Mouse (Mus musculus): Measurements from ENCODE around the gene Mrpl55. TPM values are rescaled to one million over a fixed set of nuclear protein-coding genes. Genes with fewer than 3 reads are reported as not detected.
A peak's percentile ranks its signal among the peaks of the same experiment; 100 is the strongest.

Gene Mrpl55
- polyA plus RNA-seq, 1 experiment = 35.4 TPM

DNA sequence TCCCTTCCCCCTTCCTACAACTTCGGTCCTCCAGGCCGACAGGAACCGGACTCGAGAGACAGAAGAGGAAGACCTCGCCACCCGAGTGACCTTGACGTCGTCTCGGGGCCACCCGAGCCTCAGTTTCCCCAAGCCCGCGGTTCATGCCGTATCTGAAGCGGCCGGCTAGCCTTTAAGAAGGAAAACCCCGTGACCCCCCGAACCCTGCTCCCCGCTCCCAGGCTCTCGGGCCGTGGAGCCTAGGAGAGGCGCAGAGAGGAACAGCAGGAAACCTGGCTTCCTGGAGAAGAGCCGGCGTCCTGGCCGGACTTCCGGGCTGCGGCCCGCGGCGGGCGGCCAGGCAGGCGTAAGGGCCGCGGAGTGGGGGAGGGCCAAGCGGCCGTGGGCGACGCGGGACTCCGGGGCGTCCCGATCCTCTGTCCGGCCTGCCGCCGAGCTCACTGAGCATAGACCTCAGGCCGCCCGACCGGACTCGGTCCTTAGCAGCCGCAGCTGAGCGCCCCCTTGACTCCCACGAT is 25.4 kb downstream of the Mrpl55 start:
- no peak for DNase-seq (ENCODE audit: low spot score)

DNA sequence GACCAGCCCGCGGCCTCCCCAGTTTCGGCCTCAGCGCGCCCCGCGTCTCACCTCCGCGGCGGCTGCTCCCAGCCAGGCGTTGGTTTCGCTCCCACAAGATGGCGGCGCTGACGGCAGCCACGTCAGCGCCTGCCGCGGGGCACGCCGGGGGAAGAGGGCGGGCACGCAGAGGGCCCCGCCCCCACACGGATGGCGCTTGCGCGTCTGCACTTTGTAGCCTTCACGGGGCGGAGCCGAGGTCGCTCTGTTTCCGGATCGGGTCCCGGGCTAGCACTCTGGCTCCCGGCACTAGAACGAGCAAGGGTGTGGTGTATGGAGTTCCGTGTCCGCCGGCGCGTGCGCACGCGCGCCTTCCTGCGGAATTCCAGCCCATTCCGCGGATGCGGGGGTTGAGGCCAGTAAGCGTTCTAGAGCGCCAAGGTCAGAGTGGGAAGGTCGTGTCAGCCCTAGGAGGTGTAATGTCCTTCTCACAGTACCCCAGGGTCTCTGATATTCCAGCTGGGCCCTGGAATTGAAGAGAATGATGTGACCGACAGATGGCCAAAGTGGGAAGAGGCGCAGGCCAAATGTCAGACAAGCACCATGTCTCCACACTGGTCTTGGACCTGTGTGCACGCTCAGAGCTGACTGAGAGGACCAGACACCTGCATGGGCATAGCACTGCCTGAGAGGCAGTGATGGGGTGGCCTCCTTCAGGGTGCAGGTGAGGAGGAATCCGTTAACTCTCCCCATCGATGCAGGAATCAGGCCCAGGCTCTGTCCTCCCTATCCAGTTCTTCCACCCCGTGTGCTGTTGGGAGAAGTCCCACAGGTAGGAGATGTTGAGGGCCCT is 26.1 kb downstream of the Mrpl55 start, which contains the start of gene Arf1:
Arf1 (minus strand) TSS at position 149 of the 832 bp plus-strand sequence.
- DNase-seq (ENCODE audit: low spot score) = peak; percentile 97

GRCm38 (mm10) chr11:59230144-59230760 is 28.0 kb downstream of the Mrpl55 start:
- DNase-seq (ENCODE audit: low spot score) = peak; percentile 53

- DNase-seq (ENCODE audit: low spot score) = no peak
Observed at GRCm38 (mm10) chr11:59232797-59233196, 30.5 kb downstream of the Mrpl55 start.

DNA sequence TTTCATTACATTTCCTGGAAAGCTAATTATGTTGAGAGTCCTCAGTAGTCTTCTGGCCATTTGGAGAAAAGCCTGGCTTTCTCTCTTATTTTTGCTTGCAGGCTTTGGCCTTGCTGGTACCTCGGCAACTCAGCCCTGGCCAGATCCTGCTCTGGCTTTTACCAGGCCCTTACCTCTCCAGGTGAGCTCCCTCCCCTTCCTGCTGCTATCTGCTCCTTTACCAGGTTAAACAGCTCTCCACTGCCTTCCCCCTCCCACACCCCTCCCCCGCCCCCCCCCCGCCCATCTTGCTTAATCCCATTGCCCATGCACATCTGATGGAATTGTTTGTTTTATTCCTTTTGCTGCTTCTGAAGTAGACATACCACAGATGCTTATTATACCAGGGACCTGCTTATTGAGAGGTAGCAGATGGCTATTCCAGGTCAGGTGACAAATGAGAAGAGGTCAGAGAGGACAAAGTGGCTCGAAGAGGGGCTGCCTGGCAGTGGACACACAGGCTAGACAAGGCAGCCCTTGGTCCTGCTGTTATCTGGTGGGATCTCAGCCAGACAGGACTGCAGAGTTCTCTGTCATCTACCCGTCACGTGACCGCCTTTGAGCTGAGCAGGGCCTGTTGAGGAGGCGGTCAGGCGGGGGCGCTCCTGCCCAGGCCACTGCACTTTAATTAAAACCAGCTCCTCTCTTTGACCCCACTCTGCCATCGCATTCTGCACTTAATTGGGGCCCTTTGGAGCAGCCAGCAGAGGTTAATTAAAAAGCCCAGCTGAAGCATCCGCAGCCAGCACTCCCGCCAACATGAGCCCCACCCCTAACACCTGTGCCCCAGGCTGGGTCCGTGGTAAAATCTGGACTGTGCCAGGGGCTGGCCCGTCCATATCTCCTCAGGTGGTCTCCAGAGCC is 36.5 kb downstream of the Mrpl55 start:
- DNase-seq (ENCODE audit: low spot score) = peak; percentile 49

DNA sequence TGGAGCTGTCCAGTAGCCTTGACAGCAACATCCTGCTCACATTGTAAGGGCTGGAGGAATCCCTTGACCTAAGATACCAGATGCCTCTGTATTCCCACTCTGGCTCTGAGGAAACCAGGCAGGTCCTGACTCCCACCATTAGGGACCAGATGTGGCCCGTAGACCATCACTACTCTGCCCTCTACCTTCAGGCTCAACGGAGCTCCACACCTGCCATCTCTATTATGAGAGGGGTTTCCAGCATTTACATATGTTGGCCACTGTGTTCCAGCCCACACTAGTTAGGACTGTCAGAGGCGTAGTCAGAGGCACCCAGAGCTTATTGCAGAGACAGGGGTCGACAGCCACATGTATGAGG is 37.1 kb downstream of the Mrpl55 start:
- DNase-seq (ENCODE audit: low spot score) = no peak

GRCm38 (mm10) chr11:59239796-59240195 is 37.5 kb downstream of the Mrpl55 start:
- DNase-seq (ENCODE audit: low spot score) = no peak

DNA sequence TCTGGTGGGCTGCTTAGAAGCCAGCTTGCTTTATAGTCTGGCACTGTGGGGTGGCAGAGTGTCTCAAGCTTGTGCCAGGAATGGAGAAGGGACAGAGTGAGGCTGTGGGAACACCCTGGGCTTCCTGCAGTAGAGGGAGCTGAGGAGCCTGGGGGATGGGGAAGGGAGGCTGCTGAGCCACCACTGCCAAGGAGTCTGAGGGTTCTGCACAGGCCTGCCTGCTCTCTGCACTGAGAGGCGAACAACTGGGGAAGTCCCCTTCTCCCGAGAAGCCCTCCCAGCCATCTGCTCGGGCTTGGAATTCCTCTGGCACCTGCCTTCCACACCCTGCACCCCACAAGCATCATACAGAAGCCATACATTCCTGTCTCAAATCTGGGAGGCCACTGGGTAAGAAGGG is 39.6 kb downstream of the Mrpl55 start:
- DNase-seq (ENCODE audit: low spot score) = no peak

DNA sequence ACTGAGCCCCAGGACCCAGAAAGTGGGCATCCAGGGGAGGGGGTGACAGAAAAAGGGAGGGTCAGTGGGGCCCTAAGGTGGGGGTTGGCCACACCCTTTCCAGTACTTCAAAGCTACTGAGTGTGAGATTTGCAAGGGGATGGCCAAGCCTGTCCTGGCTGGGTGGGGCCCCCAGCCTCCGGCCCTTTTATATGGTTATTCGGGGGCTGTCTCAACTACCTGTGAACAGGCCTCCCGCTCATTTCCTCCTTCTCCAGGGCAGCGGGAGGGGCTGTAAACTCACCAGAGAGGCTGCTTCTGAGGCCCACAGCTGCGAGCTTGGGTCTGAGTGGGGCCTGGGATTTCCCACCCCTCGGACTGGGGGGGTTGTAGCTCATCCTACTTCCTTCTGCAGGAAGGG is 41.6 kb downstream of the Mrpl55 start:
- no peak for DNase-seq (ENCODE audit: low spot score)

DNA sequence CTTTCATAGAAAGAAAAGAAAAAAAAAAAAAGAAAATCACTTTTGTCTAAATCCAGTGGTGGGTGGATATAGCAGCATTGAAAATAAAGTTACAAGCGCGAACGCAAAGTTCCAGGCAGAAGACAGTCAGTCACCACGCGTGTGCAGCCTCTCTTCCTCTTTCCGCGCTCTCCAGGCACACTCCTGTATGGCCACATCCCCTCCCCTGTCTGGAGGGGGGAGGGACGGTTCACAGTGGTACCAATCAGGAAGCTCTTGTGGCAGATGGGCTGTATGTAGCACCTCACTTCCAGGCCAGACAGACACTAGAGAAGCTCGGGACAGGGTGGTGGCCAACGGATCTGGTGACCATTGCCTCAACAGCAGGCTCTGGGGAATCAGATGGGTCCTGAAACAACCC is 45.8 kb downstream of the Mrpl55 start:
- no peak for DNase-seq (ENCODE audit: low spot score)

Other genes starting within 250 kb of the Mrpl55 start
- 22.0 and 27.2 TPM in 2 replicates for gene Hist3h2a, start 247.8 kb upstream of the Mrpl55 start, polyA plus RNA-seq (2012; rRNA removed)
- gene Trim17, start 247.8 kb upstream of the Mrpl55 start, polyA plus RNA-seq (2012; rRNA removed) = 0.23 and 0.49 TPM in 2 replicates
- 27.1 and 28.1 TPM in 2 replicates for gene Trim11, start 224.4 kb upstream of the Mrpl55 start, polyA plus RNA-seq (2012; rRNA removed)
- 0.14 and 0.22 TPM in 2 replicates for gene Obscn, start 66.1 kb upstream of the Mrpl55 start, polyA plus RNA-seq (2012; rRNA removed)
- 3.8 and 4.0 TPM in 2 replicates for gene Iba57, start 38.7 kb upstream of the Mrpl55 start, polyA plus RNA-seq (2012; rRNA removed)
- 8.9 and 9.5 TPM in 2 replicates for gene Gjc2, start 19.3 kb upstream of the Mrpl55 start, polyA plus RNA-seq (2012; rRNA removed)
- 99.0 and 118 TPM in 2 replicates for gene Guk1, start 10.3 kb upstream of the Mrpl55 start, polyA plus RNA-seq (2012; rRNA removed)
- gene 2310033P09Rik, start 5.8 kb downstream of the Mrpl55 start, polyA plus RNA-seq (2012; rRNA removed) = 23.8 and 26.1 TPM in 2 replicates
- 531 and 605 TPM in 2 replicates for gene Arf1, start 25.8 kb downstream of the Mrpl55 start, polyA plus RNA-seq (2012; rRNA removed)
- 0.03 TPM in 2 replicates for gene Wnt3a, start 88.3 kb downstream of the Mrpl55 start, polyA plus RNA-seq (2012; rRNA removed)
- 11.6 and 11.7 TPM in 2 replicates for gene Wnt9a, start 104.4 kb downstream of the Mrpl55 start, polyA plus RNA-seq (2012; rRNA removed)
- gene Prss38, start 173.2 kb downstream of the Mrpl55 start, polyA plus RNA-seq (2012; rRNA removed) = 0.06 and 0.24 TPM in 2 replicates
- gene Jmjd4, start 247.6 kb downstream of the Mrpl55 start, polyA plus RNA-seq (2012; rRNA removed) = 5.3 and 5.9 TPM in 2 replicates
- 61.7 and 66.2 TPM in 2 replicates for gene Snap47, start 248.7 kb downstream of the Mrpl55 start, polyA plus RNA-seq (2012; rRNA removed)